Mouse (Mus musculus) stomach, postnatal 0 days (tissue): ENCODE results near the gene Stx2.
"Not testable (repeated sequence)": the region's sequence is repeated elsewhere in the genome, so short reads cannot be mapped to it uniquely, and the experiment has no call there.

Experiments
- CTCF ChIP-seq: IDR thresholded peaks from 2 replicates; pipeline ENCODE4 v1.5.1; 2016; ENCODE audit warnings: antibody characterized with exemption, low read depth, mild to moderate bottlenecking, moderate library complexity
- EP300 ChIP-seq: optimal IDR thresholded peaks from 2 replicates; pipeline ENCODE3; 2016; ENCODE audit warnings: antibody characterized with exemption

GRCm38 (mm10) chr5:128977466-128977865 lies 30.9 kb downstream of the Stx2 start:
- not testable (repeated sequence) for TF ChIP-seq CTCF, EP300
